Mouse (Mus musculus) myocyte (in vitro differentiated cells): ENCODE measurements at regions not wholly inside any gene's neighbourhood (a gene's known extent, or its start where the extent isn't known, plus 50 kb on each side); places are given as distances from the start of the nearest gene placed in this dataset.

ENCODE experiments used
- H3K27me3 ChIP-seq: one replicate; pipeline ENCODE4 v1.6.1; 2011; ENCODE audit not compliant: control insufficient read depth, insufficient read depth, insufficient read length
- H3K36me3 ChIP-seq: one replicate; pipeline ENCODE4 v1.6.1; 2011; ENCODE audit not compliant: control insufficient read depth, insufficient read depth
- H3K4me2 ChIP-seq: one replicate; pipeline ENCODE4 v1.6.1; 2011; ENCODE audit warnings: low read depth, control low read depth
- H3K4me3 ChIP-seq: one replicate; pipeline ENCODE4 v1.5.1; 2011; ENCODE audit warnings: mild to moderate bottlenecking, control low read depth, moderate library complexity
- H3K79me2 ChIP-seq: one replicate; pipeline ENCODE4 v1.6.1; 2011; ENCODE audit not compliant: control insufficient read depth, insufficient read depth
- H3ac ChIP-seq: one replicate; pipeline ENCODE4 v1.6.1; 2011; ENCODE audit not compliant: control insufficient read depth, insufficient read length
- CEBPB ChIP-seq: IDR thresholded peaks from 2 replicates; pipeline ENCODE4 v1.6.1; 2011; ENCODE audit warnings: mild to moderate bottlenecking, moderate library complexity; ENCODE audit not compliant: poor library complexity, insufficient read depth, severe bottlenecking
- E2F4 ChIP-seq: IDR thresholded peaks from one replicate; pipeline ENCODE4 v1.6.1; 2011; ENCODE audit warnings: mild to moderate bottlenecking, control low read depth, moderate library complexity; ENCODE audit not compliant: insufficient read depth
- MAX ChIP-seq: IDR thresholded peaks from one replicate; pipeline ENCODE4 v1.6.1; 2011; ENCODE audit warnings: low read depth, mild to moderate bottlenecking, control low read depth
- MYOD1 ChIP-seq, 3 experiments: IDR thresholded peaks; one replicate each; pipeline ENCODE4 v1.6.1; 2011; ENCODE audit warnings: control low read depth in 2 of 3, low read depth in 2 of 3, mild to moderate bottlenecking in 2 of 3, moderate library complexity in 1 of 3; ENCODE audit not compliant: insufficient read length in 2 of 3, control insufficient read depth in 1 of 3
- MYOG ChIP-seq, 3 experiments: IDR thresholded peaks; one replicate each; pipeline ENCODE4 v1.6.1; 2011; ENCODE audit warnings: control low read depth in 2 of 3, low read depth in 2 of 3, mild to moderate bottlenecking in 2 of 3; ENCODE audit not compliant: insufficient read length in 2 of 3, control insufficient read depth in 1 of 3, insufficient read depth in 1 of 3
- POLR2A ChIP-seq: IDR thresholded peaks from one replicate; pipeline ENCODE4 v1.6.1; 2011; ENCODE audit warnings: low read depth, mild to moderate bottlenecking, control low read depth, moderate library complexity; ENCODE audit not compliant: insufficient read length
- POLR2AphosphoS2 ChIP-seq: IDR thresholded peaks from one replicate; pipeline ENCODE4 v1.6.1; 2011; ENCODE audit warnings: low read depth, control low read depth; ENCODE audit not compliant: insufficient read length
- REST ChIP-seq: IDR thresholded peaks from one replicate; pipeline ENCODE4 v1.6.1; 2011; ENCODE audit warnings: mild to moderate bottlenecking, control low read depth, moderate library complexity; ENCODE audit not compliant: insufficient read depth, insufficient read length
- SRF ChIP-seq: IDR thresholded peaks from one replicate; pipeline ENCODE4 v1.6.1; 2011; ENCODE audit warnings: low read depth; ENCODE audit not compliant: control insufficient read depth, insufficient read length
- TCF12 ChIP-seq: IDR thresholded peaks from one replicate; pipeline ENCODE4 v1.6.1; 2011; ENCODE audit warnings: mild to moderate bottlenecking, control low read depth; ENCODE audit not compliant: poor library complexity, insufficient read depth, severe bottlenecking
- TCF3 ChIP-seq: IDR thresholded peaks from one replicate; pipeline ENCODE4 v1.6.1; 2011; ENCODE audit warnings: low read depth, control low read depth; ENCODE audit not compliant: insufficient read length
- USF1 ChIP-seq: IDR thresholded peaks from one replicate; pipeline ENCODE4 v1.6.1; 2011; ENCODE audit warnings: low read depth, mild to moderate bottlenecking, control low read depth, moderate library complexity

DNA sequence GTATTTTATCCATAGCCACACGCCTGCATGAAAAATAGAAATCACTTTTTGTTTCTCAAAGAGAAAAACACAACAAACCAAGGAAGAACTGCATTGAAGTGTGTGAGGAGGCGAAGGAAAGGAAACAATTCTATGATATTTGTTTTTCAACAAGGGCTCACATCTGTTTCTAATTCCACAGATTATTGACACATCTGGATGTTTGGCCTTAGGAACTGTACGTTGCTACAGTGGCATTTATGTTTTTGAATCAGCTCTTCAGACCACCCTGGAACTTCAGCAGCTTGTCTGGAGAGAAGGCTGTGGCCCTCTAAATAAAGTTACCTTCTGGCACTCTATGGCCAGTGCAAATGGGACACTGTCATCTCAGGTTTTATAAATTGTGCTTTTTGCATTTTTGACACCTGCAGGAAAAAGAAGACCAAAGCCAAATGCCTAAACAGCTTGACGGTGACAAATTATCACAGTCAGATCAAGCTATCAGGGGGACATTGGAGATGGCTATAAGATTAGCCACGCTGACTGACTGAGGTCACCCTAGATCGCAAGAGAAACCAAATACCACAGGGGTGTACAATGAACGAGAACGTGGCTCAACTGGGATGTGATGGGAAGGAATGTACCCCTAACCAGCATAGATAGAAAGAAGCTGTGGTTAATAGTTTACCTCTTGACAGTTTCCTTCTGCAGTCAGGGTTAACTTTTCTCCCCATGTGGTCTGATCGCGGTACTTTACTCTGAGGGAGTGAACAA is 182.0 kb downstream of the Klf5 start:
- no peak overlapping the region for H3K4me2 ChIP-seq
- no peaks in the 10 kb centered on the region for H3K79me2 ChIP-seq
- H3K27me3 ChIP-seq: no peaks in the 10 kb centered on the region
- TF ChIP-seq SRF (no peak), REST (no peak)
- H3ac ChIP-seq: no peak overlapping the region
- H3K4me3 ChIP-seq: no peak overlapping the region
- no peaks in the 10 kb centered on the region for H3K36me3 ChIP-seq

DNA sequence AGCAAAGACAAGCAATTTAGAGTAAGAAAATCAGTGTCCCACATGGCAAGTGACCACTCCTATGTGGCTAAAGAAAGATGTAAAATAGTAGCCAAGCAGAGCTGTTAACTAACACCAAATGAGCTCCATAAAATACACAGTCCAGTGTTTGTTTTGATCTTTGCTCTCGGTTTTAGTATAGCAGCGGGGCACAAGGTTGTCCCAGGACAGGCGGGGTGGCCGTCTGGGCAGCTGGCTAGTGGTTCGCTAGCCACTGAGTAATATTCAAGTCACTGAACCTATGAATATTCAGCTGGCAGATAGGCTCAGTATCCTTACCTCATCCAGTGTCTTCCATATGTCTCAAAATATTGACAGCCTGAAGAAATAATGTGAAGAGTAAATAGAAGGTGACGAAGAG is 189.5 kb downstream of the Klf5 start:
- Histone ChIP-seq H3ac (no peak overlapping the region), H3K79me2 (no peaks in the 10 kb centered on the region), H3K4me3 (no peak overlapping the region), H3K4me2 (no peak overlapping the region), H3K36me3 (no peaks in the 10 kb centered on the region), H3K27me3 (no peaks in the 10 kb centered on the region)
- TF ChIP-seq TCF12: no peak
- TF ChIP-seq TCF3: no peak
- no peak for TF ChIP-seq POLR2AphosphoS2
- no peak for TF ChIP-seq SRF
- no peak for TF ChIP-seq MAX
- no peak for TF ChIP-seq REST
- TF ChIP-seq USF1: no peak
- TF ChIP-seq MYOG (IDR thresholded peaks at IDR 0.05; ENCODE audit: control insufficient read depth in 1 of 3, insufficient read depth in 1 of 3, insufficient read length in 2 of 3, low read depth in 2 of 3): no peak
- no peak for TF ChIP-seq MYOD1 (IDR thresholded peaks at IDR 0.05; ENCODE audit: control insufficient read depth in 1 of 3, insufficient read length in 2 of 3, low read depth in 2 of 3)
- no peak for TF ChIP-seq CEBPB
- no peak for TF ChIP-seq POLR2A
- TF ChIP-seq E2F4: no peak

DNA sequence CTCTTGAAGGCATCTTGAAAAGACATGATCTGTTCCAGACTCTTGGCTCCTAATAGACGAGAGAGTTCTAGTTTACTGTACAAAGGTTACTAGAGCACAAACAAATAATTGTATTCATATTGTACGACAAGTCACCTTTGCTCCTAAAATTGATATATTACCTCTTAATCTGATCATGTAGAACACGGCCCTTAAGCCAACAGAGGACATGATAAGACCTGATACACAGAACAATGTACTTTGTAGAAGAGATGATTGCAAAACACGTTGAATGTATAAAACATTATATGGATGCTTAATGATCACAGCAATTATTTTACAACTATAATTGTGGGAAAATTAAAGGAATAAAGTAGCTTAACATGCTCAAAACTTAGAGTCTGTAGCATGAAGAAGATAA is 194.7 kb downstream of the Klf5 start:
- Histone ChIP-seq H3K4me3 (no peak overlapping the region), H3K36me3 (no peaks in the 10 kb centered on the region), H3ac (no peak overlapping the region), H3K27me3 (no peaks in the 10 kb centered on the region), H3K79me2 (no peaks in the 10 kb centered on the region), H3K4me2 (no peak overlapping the region)
- no peak for TF ChIP-seq POLR2AphosphoS2
- TF ChIP-seq MAX: no peak
- no peak for TF ChIP-seq POLR2A
- TF ChIP-seq SRF: no peak
- no peak for TF ChIP-seq TCF3
- TF ChIP-seq MYOD1 (IDR thresholded peaks at IDR 0.05; ENCODE audit: control insufficient read depth in 1 of 3, insufficient read length in 2 of 3, low read depth in 2 of 3): no peak
- TF ChIP-seq REST: no peak
- TF ChIP-seq TCF12: no peak
- TF ChIP-seq MYOG (IDR thresholded peaks at IDR 0.05; ENCODE audit: control insufficient read depth in 1 of 3, insufficient read depth in 1 of 3, insufficient read length in 2 of 3, low read depth in 2 of 3): no peak
- TF ChIP-seq USF1: no peak

DNA sequence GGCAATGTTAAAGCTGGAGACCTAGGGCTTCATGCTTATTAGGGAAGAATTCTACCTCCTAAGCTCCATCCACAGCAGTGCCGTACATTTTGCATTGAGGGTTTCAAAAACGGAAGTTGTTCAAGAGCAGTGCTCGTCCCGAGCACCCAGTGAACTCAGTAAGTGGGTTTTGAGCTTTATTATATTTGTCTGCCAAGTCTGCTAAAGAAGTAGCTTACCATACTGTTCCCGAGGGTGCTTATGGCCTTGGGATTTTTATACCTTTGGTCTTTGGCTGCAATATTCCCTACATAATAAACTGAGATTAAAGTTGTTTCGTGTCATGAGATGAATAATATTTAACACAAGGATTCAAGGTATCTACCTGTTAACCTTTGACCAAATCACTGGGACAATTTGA is 195.2 kb downstream of the Klf5 start:
- Histone ChIP-seq H3K4me2 (no peak overlapping the region), H3K27me3 (no peaks in the 10 kb centered on the region), H3K79me2 (no peaks in the 10 kb centered on the region), H3ac (no peak overlapping the region), H3K4me3 (no peak overlapping the region), H3K36me3 (no peaks in the 10 kb centered on the region)
- TF ChIP-seq POLR2AphosphoS2 (no peak), MYOG (IDR thresholded peaks at IDR 0.05; ENCODE audit: control insufficient read depth in 1 of 3, insufficient read depth in 1 of 3, insufficient read length in 2 of 3, low read depth in 2 of 3) (no peak), E2F4 (no peak), MAX (no peak), CEBPB (no peak), TCF3 (no peak), USF1 (no peak), MYOD1 (IDR thresholded peaks at IDR 0.05; ENCODE audit: control insufficient read depth in 1 of 3, insufficient read length in 2 of 3, low read depth in 2 of 3) (no peak), TCF12 (no peak), POLR2A (no peak), SRF (no peak), REST (no peak)

DNA sequence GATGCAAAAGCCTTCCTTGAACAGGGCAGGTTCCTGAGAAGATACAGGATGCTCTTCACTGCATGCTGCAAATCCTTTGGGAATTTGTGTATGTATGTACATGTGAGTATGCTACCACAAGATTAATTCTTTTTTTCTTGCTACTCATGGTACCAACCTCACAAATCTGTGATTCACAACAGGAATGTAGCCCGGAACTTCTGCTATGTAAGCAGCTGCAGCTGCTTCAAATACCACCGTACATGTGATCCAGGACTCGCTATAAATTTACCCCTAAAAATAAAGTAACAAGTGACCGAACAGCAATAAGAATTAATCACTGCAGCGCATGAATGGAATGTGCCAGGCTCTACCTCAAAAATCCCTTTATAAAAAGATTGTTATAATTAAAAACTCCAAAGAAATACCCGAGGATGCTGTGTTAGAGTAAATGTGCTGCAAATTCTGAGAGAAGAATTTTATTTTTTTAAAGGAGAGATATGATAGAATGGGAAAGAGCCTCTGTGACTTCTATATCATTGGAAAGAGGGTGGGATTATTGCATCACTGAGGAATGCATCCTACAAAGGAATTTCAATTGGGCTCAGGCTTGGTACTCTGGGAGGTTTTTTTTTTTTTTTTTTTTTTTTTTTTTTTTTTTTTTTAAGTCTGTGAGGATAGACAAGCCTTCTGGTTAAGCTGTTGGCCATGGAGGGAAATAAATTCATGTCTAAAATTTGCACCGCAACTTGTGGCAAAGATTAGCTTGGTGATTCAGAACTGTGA is 201.2 kb downstream of the Klf5 start:
- Histone ChIP-seq H3ac (no peak overlapping the region), H3K4me2 (peak overlapping the region; percentile 68), H3K79me2 (no peaks in the 10 kb centered on the region), H3K27me3 (no peaks in the 10 kb centered on the region), H3K4me3 (no peak overlapping the region), H3K36me3 (no peaks in the 10 kb centered on the region)
- no peak for TF ChIP-seq SRF
- TF ChIP-seq TCF3: peak; percentile 47
- no peak for TF ChIP-seq POLR2AphosphoS2
- peak; percentile 78 for TF ChIP-seq CEBPB
- TF ChIP-seq TCF12: peak; percentile 94
- peak in 2 of 3 experiments; percentile 9 to 95 for TF ChIP-seq MYOG (IDR thresholded peaks at IDR 0.05; ENCODE audit: control insufficient read depth in 1 of 3, insufficient read depth in 1 of 3, insufficient read length in 2 of 3, low read depth in 2 of 3)
- peak; percentile 58 for TF ChIP-seq USF1
- no peak for TF ChIP-seq E2F4
- TF ChIP-seq MYOD1 (IDR thresholded peaks at IDR 0.05; ENCODE audit: control insufficient read depth in 1 of 3, insufficient read length in 2 of 3, low read depth in 2 of 3): peak; percentile 15 to 72 (median 41)
- TF ChIP-seq REST: no peak
- TF ChIP-seq MAX: no peak
